Mouse (Mus musculus) intestine, embryonic 16.5 days (tissue): Measurements from ENCODE around the gene Vps51. TPM values are rescaled to one million over a fixed set of nuclear protein-coding genes. Genes with fewer than 3 reads are reported as not detected.

Experiments
- ATAC-seq: fragments of 200-750 bp; cut with Nextera tagmentation; 2 replicates; pipeline ENCODE4 v1.8.0; 2017; ENCODE audit warnings: moderate TSS enrichment, moderate library complexity
- H3K27ac ChIP-seq: fragments of 300-500 bp; sonication (generic); 2 replicates; pipeline ENCODE4 v1.5.1; 2014; ENCODE audit warnings: mild to moderate bottlenecking, low read length
- H3K27me3 ChIP-seq: fragments of 300-500 bp; sonication (generic); replicated peaks from 2 replicates; pipeline ENCODE4 v1.6.1; 2014; ENCODE audit warnings: low read length, control low read depth, mixed read lengths; ENCODE audit not compliant: control insufficient read depth, insufficient read depth
- H3K36me3 ChIP-seq: fragments of 300-500 bp; sonication (generic); 2 replicates; pipeline ENCODE4 v1.6.1; 2014; ENCODE audit warnings: low read length, control low read depth; ENCODE audit not compliant: control insufficient read depth, insufficient read depth
- H3K4me1 ChIP-seq: fragments of 300-500 bp; sonication (generic); 2 replicates; pipeline ENCODE4 v1.6.1; 2014; ENCODE audit warnings: low read length, control low read depth, mixed read lengths; ENCODE audit not compliant: control insufficient read depth, insufficient read depth
- H3K4me2 ChIP-seq: fragments of 300-500 bp; sonication (generic); 2 replicates; pipeline ENCODE4 v1.6.1; 2014; ENCODE audit warnings: low read depth, low read length, control low read depth
- H3K4me3 ChIP-seq: fragments of 300-500 bp; sonication (generic); 2 replicates; pipeline ENCODE4 v1.5.1; 2014; ENCODE audit warnings: mild to moderate bottlenecking, low read length
- H3K9ac ChIP-seq: fragments of 300-500 bp; sonication (generic); 2 replicates; pipeline ENCODE4 v1.6.1; 2014; ENCODE audit warnings: low read depth, low read length
- H3K9me3 ChIP-seq: fragments of 300-500 bp; sonication (generic); 2 replicates; pipeline ENCODE4 v1.6.1; 2016; ENCODE audit warnings: low read length, control low read depth; ENCODE audit not compliant: control insufficient read depth
- WGBS: fragments of 180-500 bp; shearing (Covaris S2); extraction: QIAGEN DNeasy Blood & Tissue Kit; methylation state at CpG from one replicate; pipeline ENCODE4 v1.1.7; 2014; 5-methylcytosine and 5-hydroxymethylcytosine counted together
- polyA plus RNA-seq: library from polyadenylated mRNA; unstranded; fragments of >200 nt; fragmentation: Nextera tagmentation; extraction: Ambion mirVana; gene quantifications from 2 replicates; pipeline ENCODE4 v1.2.1, GENCODE M21; 2015

Vps51 gene
- polyA plus RNA-seq, 1 experiment from 2014 or later = 68.2 TPM

DNA sequence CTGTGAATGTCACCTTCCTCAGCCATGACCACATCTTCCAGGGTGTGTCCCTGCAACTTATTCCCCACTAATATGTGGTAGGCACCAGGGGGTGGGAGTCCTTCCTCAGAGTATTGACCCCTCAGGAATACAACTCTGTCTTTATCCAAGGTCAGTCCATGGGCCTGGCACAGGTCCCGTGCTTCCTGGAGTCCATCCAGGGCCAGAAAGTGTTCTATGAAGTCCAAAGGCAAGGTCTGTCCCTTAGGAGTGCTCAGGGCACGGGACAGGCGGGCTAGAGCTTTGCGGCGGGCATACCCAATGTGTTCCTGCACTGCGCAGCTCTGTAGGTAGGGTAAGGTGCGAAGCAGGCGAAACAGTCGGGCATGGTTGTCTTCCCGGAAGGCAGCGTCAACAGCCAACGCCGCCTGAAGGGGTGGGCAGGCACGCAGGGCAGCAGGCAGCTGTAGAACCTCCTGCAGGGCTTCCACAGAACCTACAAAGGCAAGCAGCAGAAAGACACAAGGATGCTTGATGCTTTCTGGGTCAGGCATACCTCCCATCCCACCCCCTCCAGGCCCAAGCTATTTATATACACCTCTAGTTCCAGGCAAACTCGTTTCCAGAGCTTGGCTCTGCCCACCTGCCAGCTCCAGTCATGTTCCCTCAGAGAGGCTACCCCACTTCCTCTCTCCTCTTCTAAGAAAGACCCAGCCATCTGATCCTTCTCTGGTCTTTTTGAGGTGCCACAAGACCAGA, 39.3 kb upstream of the Vps51 start:
- Histone ChIP-seq H3K27me3 (no peaks in the 10 kb centered on the region), H3K4me1 (peaks cover 24% of the 10 kb centered on the region), H3K4me3 (no peak overlapping the region), H3K36me3 (peaks cover 15% of the 10 kb centered on the region), H3K9ac (peak overlapping the region; percentile 2; the same call in 1 of the 2 replicates), H3K4me2 (peak overlapping the region; percentile 85), H3K9me3 (no peaks in the 10 kb centered on the region), H3K27ac (no peak overlapping the region)
- WGBS = 89% methylated on average over 15 of the region's 15 CpGs
- no peak for ATAC-seq

- 65% methylated on average over 6 of the region's 6 CpGs for WGBS
- no peak overlapping the region for H3K4me2 ChIP-seq
- no peak overlapping the region for H3K27ac ChIP-seq
- H3K4me1 ChIP-seq = peaks cover 15% of the 10 kb centered on the region
- no peak for ATAC-seq
- H3K27me3 ChIP-seq = no peaks in the 10 kb centered on the region
- H3K36me3 ChIP-seq = peaks cover 15% of the 10 kb centered on the region
- no peak overlapping the region for H3K9ac ChIP-seq
- no peak overlapping the region for H3K4me3 ChIP-seq
- H3K9me3 ChIP-seq = no peaks in the 10 kb centered on the region
Measured at GRCm38 (mm10) chr19:6113116-6113515, 36.1 kb upstream of the Vps51 start.

DNA sequence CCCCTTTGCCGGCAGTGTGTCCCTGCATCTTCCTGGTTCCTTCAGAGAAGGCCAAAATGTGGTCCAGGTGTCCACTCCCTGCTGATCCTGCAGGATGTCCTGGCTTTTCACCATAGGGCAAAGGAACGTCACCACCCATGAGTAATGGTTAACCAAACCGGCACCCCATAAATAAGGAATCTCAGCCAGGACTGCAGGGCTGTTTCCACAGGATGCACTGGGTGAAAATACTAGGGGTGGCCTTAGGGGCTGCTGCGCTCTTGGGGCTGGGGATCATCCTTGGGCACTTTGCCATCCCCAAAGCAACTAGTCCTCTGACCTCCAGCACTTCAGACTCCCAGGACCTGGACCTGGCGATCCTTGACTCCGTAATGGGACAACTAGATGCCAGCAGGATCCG, 28.6 kb upstream of the Vps51 start, which contains the start of gene Naaladl1:
Gene Naaladl1 (plus strand): TSS at position 197 of the 400 bp plus-strand sequence.
- H3K9ac ChIP-seq = peak within 1 kb of the TSS; percentile 60
- peaks cover 14% of the 10 kb centered on the region for H3K4me1 ChIP-seq
- peak; percentile 63 for ATAC-seq
- 68% methylated on average over 7 of the region's 7 CpGs for WGBS
- peak within 1 kb of the TSS; percentile 19 for H3K4me2 ChIP-seq
- peak within 1 kb of the TSS; percentile 44 for H3K4me3 ChIP-seq
- H3K27ac ChIP-seq = peak within 1 kb of the TSS; percentile 78
- no peaks in the 10 kb centered on the region for H3K9me3 ChIP-seq
- no peaks in the 10 kb centered on the region for H3K27me3 ChIP-seq
- H3K36me3 ChIP-seq = no peaks in the 10 kb centered on the region

DNA sequence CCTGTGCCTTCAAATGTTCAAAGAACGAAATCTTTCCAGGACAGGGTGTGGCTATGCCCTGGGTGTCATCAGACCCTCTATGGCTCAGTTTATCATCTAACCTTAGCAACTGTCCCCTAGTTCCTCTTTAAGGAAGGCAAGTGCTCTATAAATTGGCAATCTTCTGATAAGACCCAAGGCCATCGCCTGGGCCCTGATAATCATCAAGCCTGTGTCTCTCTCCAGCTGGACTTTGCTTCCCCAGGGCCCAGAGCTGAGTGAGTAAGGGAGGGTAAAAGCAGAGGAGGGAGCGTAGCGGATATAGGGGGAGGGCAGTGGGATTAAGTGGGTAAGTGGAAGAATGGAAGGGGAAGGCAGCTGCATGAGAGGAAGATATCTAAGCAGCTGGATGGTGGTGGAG, 27.4 kb upstream of the Vps51 start:
- Histone ChIP-seq H3K36me3 (no peaks in the 10 kb centered on the region), H3K27ac (peak overlapping the region; percentile 75), H3K4me3 (no peak overlapping the region), H3K4me1 (peaks cover 14% of the 10 kb centered on the region), H3K9me3 (no peaks in the 10 kb centered on the region), H3K9ac (no peak overlapping the region), H3K27me3 (no peaks in the 10 kb centered on the region), H3K4me2 (no peak overlapping the region)
- 50% methylated on average over 4 of the region's 4 CpGs for WGBS
- ATAC-seq = peak; percentile 80

- Histone ChIP-seq H3K9ac (no peak overlapping the region), H3K9me3 (no peaks in the 10 kb centered on the region), H3K4me3 (no peak overlapping the region), H3K27ac (no peak overlapping the region), H3K4me1 (peaks cover 14% of the 10 kb centered on the region), H3K27me3 (no peaks in the 10 kb centered on the region), H3K36me3 (peaks cover 2% of the 10 kb centered on the region; the same call in 1 of the 2 replicates), H3K4me2 (no peak overlapping the region)
- 72% methylated on average over 6 of the region's 6 CpGs for WGBS
- ATAC-seq = 0 out of 2 replicates have a peak, but pooled peaks have one; percentile 31
Measured at GRCm38 (mm10) chr19:6102169-6102853, 25.3 kb upstream of the Vps51 start.

DNA sequence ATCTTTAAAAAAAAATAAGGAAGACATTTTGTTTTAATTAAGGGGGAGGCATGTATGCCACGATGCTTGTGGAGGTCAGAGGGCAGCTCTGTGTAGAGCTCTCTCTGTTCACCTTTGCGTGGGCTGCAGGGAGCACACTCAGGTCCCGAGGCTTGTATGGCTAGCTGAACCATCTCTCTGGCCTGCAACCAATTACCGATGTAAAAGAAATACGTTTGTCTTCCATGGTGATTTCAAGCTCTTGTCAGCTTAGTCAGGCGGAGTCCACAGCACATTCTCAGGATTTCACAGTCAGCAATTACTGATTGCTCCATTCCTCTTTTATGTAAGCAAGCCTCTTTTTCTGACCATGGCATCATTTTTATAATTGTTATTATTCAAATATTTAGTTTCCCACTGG, 24.2 kb upstream of the Vps51 start:
- H3K27me3 ChIP-seq = no peaks in the 10 kb centered on the region
- no peak for ATAC-seq
- H3K27ac ChIP-seq = no peak overlapping the region
- 67% methylated on average over 6 of the region's 6 CpGs for WGBS
- H3K36me3 ChIP-seq = peaks cover 2% of the 10 kb centered on the region; the same call in 1 of the 2 replicates
- H3K4me2 ChIP-seq = no peak overlapping the region
- no peak overlapping the region for H3K9ac ChIP-seq
- H3K4me3 ChIP-seq = no peak overlapping the region
- H3K9me3 ChIP-seq = no peaks in the 10 kb centered on the region
- peaks cover 14% of the 10 kb centered on the region for H3K4me1 ChIP-seq

DNA sequence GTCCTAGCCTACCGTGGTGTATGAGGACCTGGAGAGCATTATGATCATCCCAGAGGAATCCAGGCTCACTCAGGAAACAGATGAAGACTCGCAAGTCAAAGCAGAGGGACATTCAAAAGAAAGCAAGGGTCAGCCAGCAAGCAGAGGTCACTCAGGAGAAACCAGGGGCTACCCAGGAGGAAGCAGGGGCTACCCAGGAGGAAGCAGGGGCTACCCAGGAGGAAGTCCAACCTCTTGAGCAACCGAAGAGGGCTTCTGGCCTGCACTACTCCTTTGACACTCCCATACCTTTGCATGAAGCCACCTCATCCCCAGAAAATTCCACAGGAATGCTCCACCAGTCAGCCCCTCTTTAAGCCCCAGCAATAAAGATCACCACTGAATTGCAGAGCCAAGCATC, 20.8 kb upstream of the Vps51 start:
- ATAC-seq = no peak
- no peaks in the 10 kb centered on the region for H3K9me3 ChIP-seq
- 95% methylated on average over 3 of the region's 3 CpGs for WGBS

GRCm38 (mm10) chr19:6094119-6094518, 17.1 kb upstream of the Vps51 start, which contains the start of gene AC131692.1:
Gene AC131692.1 (plus strand): TSS chr19:6094419.
- ATAC-seq = no peak
- Histone ChIP-seq H3K27ac (no peak within 1 kb of the TSS), H3K4me2 (no peak within 1 kb of the TSS), H3K4me3 (no peak within 1 kb of the TSS), H3K27me3 (no peaks in the 10 kb centered on the region), H3K9me3 (no peaks in the 10 kb centered on the region), H3K9ac (no peak within 1 kb of the TSS), H3K36me3 (peaks cover 9% of the 10 kb centered on the region; the same call in 1 of the 2 replicates), H3K4me1 (no peaks in the 10 kb centered on the region)
- WGBS = 85% methylated on average over 7 of the region's 7 CpGs

More for the DNA sequence above, 20.8 kb upstream of the Vps51 start:
- Histone ChIP-seq H3K4me3 (no peak overlapping the region), H3K9ac (no peak overlapping the region), H3K4me1 (0 out of 2 replicates have a peak, but pooled peaks cover 2% of the 10 kb centered on the region), H3K36me3 (peaks cover 2% of the 10 kb centered on the region; the same call in 1 of the 2 replicates), H3K27ac (no peak overlapping the region), H3K4me2 (no peak overlapping the region), H3K27me3 (no peaks in the 10 kb centered on the region)

- no peak overlapping the region for H3K4me2 ChIP-seq
- H3K9me3 ChIP-seq = no peaks in the 10 kb centered on the region
- WGBS = 86% methylated on average over 13 of the region's 13 CpGs
- peaks cover 7% of the 10 kb centered on the region; the same call in 1 of the 2 replicates for H3K36me3 ChIP-seq
- peaks cover 9% of the 10 kb centered on the region for H3K4me1 ChIP-seq
- H3K4me3 ChIP-seq = no peak overlapping the region
- H3K27me3 ChIP-seq = no peaks in the 10 kb centered on the region
- no peak overlapping the region for H3K9ac ChIP-seq
- ATAC-seq = no peak
- no peak overlapping the region for H3K27ac ChIP-seq
Measured at GRCm38 (mm10) chr19:6088841-6089240, 11.8 kb upstream of the Vps51 start.
